Mouse (Mus musculus): ENCODE data around the gene Inca1.

Inca1 gene

DNA sequence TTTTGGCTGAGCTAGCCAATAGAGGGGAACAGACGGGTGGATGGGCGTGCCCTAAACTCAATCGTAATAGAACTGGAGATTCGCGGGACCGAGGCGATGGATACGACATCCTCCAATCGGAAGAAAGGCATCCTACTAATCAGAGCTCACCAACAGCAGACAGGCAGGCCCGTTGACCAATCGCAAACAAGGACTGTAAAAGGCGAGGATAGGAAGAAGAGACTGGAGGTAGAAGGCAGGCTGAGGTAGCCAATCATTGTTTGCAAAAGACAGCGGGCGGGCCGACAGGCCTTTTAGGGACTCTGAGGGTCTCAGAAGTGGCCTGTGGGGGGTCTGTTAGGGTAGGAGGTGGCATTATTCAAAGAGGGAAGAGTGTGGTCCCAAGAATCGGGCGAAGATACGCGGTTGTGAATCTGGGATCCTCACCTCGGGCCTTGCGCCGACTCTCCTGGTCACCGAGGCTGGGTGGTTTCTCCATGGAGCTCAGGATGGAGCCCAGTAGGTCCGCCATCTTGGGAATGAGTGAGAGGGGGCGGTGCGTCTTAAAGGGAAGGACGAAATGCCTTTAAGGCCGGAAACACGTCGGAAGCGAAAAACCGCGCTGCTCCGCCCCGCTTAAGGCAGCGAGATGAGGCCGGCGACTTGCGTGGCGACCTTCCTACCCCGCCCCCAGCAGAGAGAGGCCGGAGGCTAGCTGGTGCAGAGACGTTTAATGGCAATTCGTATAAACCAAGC is 31.0 kb downstream of the Inca1 start, which contains the start of gene Spag7:
TSS of gene Spag7 (minus strand) at position 646 of the 735 bp plus-strand sequence.
- DNase-seq: peak; percentile 94 to 100

DNA sequence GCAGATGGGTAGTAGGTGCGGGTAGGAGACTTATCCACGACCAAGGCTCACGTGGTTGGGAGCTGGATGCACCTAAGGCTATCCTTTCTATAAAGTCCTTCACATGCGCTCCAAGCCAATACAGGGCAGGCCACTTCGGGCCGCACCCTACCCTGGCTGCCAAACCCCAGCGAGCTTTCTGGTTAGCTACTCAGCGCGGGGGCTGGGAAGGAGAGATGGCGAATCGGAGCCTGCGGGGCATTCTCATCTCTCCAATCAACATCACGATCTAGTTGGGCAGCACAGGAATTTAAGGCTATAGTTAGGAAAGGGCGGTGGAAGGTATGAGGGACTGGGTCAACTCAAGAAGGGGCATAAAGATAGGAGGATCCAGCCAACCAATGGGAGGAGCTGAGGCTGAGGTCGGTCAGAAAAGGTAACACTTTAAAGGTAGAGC is 31.6 kb downstream of the Inca1 start:
- no peak for DNase-seq

DNA sequence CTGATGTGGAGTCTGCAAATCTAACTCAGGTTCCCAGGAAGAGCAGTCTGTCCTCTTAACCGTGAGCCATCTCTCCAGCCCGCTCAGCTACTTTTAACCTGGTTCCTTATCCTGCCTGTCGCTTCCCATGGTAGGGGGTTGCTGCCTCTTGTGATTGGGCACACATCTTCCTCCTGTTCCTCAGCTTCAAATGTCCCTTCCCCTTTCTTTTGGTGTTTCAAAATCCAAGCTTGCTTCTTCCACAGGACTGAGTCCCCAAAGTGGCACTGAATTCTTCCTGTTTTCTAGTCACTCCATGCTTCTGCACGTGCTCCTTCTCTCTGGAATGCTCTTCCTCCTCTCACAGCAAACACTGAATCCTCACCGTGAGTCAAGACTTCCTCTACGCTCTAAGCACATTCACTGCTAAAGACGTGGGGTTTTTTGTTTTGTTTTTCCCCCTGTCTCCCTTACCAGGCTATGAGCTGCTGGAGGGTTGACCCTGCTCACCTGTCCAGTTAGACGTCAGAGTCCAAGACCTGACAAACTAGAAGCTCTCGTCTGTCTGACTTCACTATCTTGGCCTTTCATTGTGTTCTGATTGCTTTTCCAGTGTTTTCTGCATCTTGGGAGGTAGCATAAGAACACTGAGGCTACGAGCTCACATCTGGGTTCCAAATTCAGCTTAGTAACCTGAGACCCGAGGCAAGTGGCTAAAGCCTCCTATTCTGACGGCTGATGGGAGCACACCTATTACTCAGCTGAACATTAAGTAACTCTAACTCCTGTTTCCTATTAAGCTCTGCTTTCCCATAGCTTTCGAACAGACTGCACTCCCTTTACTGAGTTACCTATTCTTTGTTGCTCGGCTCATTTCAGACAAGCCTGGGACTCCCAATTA is 32.4 kb downstream of the Inca1 start:
- no peak for DNase-seq

DNA sequence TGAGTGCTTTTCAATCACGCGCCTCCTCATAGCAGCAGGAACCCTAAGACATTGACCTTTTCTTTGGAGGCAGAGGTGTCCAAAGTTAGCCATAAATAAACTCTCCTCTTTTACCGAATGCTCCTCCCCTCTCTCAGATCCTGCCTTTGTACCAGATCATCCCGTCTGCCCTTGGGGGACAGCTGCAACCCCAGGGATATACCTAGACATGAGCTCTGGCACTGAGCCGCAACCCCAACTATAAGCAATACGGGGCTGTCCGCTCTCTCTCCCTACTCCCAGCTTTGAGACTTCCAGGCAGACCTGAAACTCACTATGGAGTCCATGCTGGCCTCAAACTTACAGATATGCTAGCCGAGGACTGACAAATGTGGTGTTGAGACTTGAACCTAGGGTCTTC is 33.3 kb downstream of the Inca1 start:
- no peak for DNase-seq

DNA sequence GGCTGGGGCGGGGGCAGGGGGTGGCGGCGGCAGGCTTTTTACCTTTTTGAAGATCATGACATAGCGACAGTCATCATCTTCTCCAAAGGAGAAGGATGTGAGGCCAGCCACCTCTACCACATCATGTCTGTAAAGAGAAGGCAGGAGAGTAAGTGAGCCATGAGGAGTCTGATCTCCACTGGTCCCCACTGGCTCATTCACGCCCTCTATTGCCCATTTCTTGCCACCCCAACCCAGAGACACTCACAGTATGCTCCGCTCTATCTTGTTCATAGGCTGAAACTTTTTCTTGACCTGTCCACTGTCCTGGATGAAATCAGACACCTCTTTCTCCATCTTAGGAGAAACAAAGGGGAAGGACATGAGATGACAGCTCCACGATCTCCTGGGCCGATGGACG is 35.2 kb downstream of the Inca1 start:
- DNase-seq: no peak

DNA sequence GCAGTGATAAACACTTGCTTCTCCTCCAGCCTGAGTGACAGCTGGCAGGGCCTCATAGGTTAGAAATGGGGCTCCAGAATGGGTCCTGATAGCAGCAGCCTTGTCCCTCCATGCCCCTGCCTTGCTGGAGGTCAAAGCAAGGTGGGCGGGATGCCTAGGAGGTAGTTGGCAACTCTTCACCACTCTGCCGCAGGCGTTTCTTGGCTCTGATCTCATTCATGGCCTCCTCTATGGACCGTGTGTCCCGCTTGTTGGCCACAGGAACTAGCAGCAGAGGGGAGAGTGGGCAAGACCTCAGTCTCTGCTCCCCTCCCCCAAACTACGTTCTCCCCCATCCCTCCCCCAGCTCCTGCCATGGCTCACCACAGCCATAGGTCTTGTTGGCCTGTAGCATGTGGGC is 36.0 kb downstream of the Inca1 start:
- DNase-seq: no peak

DNA sequence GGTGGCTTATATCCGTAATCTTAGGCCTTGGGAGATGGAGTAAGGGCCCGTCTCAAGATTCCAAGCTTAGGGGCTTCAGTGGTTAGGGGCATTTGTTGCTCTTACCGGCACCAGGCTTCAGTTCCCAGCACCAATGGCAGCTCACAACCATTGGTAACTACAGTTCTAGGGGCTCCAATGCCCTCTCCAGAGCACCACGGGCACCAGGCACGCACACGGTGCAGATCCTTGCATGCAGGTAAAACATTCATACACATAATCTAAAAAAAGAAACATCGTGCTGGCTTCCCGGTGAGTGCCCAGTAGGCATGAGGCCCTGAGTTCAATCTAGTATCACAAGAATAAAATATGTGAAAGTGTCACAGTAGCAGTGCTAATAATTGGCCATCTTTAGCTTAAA is 36.9 kb downstream of the Inca1 start:
- DNase-seq: no peak

DNA sequence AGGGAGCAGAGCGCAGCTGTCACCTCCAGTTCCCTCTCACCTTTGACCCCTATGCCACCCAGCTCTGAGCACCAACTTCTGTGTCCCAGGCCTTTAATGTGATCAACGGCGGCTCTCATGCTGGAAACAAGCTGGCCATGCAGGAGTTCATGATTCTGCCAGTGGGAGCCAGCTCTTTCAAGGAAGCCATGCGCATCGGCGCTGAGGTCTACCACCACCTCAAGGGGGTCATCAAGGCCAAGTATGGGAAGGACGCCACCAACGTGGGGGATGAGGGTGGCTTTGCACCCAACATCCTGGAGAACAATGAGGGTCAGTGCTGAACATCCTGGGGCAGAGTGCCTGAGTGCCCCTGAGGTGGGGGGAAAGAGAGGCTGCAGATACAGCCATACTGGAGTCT is 39.4 kb downstream of the Inca1 start:
- DNase-seq: no peak

DNA sequence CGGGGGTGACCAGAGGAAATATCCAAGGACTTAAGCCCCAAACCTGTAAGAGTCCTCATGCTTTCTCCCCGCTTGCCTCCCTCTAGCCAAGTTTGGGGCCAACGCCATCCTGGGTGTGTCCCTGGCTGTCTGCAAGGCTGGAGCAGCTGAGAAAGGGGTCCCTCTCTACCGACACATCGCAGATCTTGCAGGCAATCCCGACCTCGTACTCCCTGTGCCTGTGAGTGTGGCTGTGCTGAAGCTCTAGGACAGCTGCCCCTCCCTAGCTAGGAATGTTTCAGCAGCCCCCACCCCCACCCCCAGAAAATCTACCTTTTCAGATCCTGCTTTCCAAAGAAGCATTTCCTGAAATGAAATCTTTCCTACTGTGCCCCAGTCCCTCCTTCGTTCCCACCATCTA is 41.0 kb downstream of the Inca1 start:
- no peak for DNase-seq

DNA sequence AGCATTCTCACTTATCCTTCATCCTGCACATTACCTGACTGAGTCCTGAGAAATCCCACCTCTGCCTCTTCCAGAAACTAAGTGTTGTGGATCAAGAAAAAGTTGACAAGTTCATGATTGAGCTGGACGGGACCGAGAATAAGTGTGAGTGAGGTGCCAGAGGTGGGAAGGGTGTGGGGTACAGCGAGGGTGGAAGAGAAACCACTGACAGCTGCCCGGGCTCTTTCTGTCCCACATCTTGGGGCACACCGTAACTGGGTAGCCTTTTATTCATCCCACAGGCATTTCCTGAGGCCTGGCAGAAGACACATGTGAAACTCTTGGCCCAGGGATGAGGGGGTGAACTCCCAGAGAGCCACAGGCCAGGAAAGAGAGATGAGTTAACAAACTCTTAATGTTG is 41.4 kb downstream of the Inca1 start:
- no peak for DNase-seq

DNA sequence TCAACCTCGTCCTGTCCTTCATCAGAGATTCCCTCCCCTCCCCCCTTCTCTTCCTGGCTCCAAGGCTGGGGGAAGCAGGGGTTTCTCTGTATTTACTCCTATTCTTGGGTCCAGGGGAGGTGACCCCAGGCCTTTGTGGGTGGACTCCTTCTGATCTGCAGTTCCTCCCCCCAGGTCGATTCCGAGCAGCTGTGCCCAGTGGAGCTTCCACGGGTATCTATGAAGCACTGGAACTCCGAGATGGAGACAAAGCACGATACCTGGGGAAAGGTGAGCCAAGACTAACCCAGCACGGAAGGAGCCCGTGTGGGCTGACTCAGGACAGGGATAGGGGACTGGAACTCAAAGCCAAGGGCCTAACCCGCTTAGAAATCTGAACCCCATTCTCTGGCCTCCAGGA is 42.0 kb downstream of the Inca1 start:
- DNase-seq: no peak

DNA sequence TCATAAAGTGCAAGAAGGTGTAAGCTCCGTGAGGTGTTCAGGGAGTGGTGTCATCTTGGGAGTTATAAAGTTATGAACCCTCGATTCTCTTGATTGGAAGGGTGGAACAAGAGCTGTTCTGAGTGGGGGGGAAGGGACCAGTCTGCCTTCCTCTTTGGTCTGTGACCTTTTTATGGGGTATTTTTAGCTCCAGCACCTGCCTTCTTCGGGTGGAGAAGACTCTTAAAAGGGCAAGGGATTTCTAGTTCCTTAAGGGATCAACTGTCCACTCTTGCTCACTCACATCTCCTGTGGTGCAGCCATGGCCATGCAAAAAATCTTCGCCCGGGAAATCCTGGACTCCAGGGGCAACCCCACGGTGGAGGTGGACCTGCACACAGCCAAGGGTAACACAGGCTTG is 42.4 kb downstream of the Inca1 start:
- DNase-seq: peak in 1 of 2 experiments; percentile 3

DNA sequence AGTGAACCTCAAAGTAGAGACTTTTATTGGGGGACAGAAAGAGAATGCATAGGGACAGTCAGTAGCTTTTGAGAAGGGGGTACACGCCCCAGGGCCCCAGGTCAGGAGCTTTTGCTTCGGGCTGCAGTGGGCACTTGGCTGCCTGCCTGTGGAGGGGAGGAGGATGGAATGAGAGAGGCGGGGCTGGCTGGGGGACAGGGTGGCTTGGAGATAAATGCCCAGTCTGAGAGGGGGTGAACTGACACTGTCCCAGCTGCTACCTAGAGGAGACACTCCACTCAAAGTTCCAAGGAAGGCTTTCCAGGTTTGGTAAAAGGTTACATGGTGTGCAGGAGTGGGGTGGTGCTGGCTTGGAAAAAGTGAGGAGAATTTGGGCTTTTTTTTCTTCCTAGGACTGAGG is 43.0 kb downstream of the Inca1 start, which contains the start of gene Eno3:
TSS of gene Eno3 (plus strand) at position 239 of the 400 bp plus-strand sequence.
- DNase-seq: peak in 1 of 2 experiments; percentile 24

DNA sequence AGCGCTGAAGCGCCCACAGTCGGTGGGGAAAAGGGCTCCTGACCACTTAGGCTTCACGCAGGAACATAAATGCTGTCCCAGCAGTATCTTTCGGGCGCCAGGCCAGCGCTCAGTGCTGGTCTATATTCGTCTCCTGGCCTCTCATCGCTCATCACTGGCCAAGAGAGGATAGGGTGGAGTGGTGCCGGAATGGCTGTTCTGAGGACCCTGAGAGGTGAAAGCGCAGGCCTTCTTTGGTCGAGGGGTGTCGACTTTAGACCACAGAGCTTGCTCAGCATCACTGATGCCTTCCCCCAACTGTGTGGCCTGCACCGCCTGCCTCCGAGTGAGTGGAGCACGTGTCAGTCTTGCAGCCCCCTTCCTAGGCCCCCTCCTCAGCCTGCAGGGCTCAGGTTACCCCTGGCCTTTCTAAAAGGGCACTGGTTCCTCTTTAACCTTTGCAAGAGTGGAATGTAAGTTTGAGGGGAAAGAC is 43.5 kb downstream of the Inca1 start:
- DNase-seq: peak in 1 of 2 experiments; percentile 47

DNA sequence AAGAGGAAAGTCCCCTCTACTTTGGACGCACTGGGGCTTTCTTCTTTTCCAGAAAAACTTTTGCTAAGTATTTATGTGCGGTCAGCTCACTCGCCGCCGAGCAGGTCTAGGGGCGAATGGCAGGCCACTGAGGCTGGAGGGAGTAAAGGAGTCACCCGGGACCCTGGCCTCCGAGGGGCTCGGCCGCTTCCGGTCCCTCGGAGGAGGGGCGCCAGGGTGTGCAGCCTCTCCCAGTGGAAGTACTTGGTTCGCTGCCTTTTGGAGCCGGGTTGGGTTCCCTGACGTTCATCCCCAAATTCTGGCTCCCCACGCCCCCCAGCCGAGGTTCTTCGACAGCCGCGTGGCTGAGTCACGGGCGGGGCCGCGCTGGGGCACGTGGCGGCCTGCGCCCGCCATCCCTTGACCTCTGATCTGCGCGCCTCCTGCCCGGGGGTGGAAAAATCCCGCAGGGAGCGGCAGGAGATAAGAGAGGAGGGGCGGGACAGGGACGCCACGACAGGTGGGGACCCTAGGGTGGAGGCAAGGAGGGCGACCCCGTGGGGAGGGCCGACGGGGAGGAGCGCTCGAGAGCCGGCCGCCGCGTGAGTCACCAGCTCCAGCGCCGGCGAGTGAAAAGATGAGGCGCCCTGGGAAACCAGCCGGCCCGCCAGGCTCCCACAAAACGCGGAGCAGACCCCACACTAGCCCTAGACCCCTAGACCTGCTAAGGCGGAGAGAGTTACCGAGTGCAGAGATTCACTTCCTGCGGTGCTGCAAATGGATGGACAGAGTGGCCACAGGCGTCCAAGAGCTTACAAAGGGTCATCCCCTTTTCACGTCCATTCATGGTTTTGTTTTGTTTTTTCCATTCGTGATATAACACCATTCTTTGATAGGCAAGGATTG is 44.1 kb downstream of the Inca1 start:
- DNase-seq: peak; percentile 18 to 49

DNA sequence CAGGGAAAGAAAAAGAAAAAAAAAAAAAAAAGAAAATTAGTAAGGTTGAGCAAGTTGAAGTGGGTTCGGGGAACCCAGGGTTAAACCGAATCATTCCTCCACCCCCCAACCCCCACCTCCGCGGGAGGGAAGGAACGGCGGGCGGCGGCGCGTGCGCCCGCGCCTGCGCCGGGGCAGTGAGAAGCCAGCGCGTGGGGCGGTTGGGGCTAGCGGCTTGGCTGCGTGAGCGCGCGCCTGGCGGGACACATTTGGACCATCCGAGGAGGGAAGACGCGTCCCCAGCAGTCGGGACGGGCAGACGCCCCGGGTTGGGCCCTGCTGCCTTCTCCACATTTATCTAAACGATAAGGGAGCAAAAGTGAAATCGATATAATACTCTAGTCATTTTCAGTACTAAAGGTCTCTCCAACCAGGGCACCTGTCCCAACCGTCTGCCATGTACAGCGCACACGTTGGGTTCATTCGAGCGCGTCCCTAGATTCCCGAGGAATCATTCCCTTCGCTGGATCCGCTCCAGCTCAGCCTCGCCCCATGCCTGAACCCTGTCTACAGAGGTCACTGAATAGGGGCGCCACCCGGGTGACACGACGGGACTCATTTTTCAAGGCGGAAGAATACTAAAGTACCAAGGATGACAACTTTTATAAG is 44.9 kb downstream of the Inca1 start:
- DNase-seq: peak; percentile 81 to 86

DNA sequence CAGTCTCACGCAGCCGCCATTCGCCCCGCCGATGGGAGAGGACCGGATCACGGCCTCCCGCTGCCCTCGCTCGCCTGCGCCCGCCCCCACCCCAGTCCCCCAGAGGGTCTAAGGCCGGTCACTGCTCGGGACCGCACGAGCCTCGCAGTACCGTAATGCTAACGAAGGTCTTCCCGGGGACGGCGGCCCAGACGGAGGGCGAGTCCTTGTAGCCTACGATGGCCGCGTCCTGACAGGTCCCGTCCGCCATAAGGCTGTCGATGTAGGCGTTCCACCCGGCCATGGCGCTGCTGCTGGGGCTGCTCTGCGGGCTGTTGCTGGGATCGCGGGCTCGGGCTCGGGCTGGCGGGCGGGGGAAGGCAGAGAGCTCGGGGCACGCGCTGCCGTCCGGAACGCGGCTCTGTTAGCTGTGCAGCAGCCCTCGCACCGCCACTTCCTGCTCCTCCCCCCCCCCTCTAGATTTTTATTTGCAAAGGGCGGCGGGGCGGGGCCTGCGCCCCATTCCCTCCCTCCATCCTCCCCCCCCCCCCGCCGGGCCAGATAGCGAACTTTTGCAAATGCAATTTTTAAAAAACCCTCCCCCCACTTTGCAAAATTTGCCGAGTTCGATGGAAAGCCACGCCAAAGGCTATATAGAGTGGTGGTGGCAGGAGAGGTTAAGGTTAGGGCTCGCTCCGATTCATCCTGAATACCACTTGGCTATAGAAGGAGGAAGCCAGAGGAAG is 45.6 kb downstream of the Inca1 start, which contains the start of gene Pfn1:
TSS of gene Pfn1 (minus strand) at position 447 of the 725 bp plus-strand sequence.
- DNase-seq: peak; percentile 78 to 82

DNA sequence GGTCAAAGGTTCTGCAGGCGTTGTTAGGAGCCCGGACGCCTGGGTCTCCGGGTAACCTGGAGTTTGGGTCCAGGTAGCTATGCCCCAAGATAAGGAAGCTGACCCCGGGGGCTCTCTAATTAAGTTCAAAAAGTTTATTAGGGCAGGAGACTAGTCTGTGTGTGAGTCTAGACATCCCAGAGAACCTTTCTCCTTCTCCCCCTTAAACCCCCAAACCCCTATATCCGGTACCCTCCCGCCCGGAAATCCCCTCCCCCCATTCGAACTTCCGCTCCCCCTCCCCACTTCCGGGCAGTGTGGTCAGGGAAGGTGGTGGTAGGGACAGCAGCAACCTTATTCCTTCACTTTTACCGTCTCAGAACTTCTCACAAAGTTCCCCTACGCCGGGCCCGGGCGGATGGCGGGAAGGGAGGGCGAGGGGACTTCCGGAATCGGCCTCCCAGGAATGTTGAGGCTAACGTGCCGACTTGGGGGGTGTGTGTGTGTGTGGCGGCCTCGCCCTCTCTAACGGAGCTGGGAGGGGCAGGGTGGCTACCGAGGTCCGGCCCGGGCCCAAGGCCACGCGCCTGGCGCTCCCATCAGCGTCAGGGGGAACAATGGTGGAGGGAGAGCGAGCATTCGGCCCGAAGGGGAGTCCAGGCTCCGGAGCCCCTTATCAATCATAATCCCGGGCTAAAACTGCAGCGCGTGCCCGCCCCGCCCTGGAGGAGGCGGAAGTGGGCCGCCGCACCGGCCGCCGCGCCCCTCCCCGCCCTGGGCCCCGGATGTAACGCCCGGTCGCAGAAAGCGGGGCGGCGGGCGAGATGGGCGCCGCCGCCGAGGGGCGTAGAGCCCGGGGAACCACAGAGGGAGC is 46.4 kb downstream of the Inca1 start:
- DNase-seq: peak; percentile 63 to 80

DNA sequence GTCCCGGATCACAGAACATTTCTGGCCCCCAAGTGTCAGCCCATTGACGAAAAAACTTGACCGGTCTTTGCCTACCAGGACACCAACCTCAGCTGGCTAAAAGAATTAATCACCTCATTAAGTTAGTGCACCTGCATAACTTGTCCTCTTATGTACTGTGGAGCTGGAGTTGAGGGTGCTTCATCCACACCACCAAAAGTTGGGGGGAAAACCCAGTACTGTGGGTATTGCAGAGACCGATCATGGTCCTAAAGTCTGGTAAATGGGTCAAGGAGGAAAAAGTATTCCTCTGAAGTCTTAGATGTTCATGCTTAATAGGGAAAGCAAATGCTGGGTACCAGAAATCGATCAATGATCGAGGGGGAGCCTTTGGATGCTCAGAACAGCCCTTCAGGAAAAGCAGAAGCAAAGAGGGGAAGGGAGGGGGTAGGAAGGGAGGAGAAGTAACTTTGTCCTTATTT is 47.0 kb downstream of the Inca1 start:
- no peak for DNase-seq
